Mouse (Mus musculus): Measurements from ENCODE around the gene Ube2v1. TPM values are rescaled to one million over a fixed set of nuclear protein-coding genes. Genes with fewer than 3 reads are reported as not detected.
A peak's percentile ranks its signal among the peaks of the same experiment; 100 is the strongest.

Gene Ube2v1
- total RNA-seq, 2 experiments from 2014 or later: 93.8 to 102 TPM

- intact Hi-C loops (cut with DNase I): no loop called here
- peak; percentile 75 to 81 for DNase-seq
These were observed 34.3 kb downstream of the Ube2v1 start for GRCm38 (mm10) chr2:167597492-167598186.

GRCm38 (mm10) chr2:167596726-167597491 is 35.0 kb downstream of the Ube2v1 start:
- no peak for DNase-seq
- intact Hi-C loops (cut with DNase I): no loop called here

DNA sequence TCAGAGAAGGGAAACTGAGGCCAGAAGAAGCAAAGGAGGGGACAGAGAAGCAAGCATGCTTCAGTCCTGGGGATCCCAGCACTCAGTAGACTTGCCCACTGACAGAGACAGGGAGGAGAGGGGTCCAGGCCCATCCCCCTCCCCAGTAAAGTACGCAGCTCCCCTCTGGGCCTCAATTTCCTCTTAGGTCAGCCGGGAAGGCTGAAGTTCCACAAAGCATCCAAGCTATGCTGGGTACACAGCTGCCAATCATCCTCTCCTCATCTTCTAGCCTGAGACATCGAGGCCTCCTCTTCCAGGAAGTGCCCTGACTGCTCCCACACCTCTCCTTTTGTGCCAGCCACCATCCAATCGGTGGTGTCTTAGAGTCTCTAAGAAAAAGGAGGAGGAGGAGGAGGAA is 35.6 kb downstream of the Ube2v1 start:
- intact Hi-C loops (cut with DNase I): no loop called here
- DNase-seq: no peak

DNA sequence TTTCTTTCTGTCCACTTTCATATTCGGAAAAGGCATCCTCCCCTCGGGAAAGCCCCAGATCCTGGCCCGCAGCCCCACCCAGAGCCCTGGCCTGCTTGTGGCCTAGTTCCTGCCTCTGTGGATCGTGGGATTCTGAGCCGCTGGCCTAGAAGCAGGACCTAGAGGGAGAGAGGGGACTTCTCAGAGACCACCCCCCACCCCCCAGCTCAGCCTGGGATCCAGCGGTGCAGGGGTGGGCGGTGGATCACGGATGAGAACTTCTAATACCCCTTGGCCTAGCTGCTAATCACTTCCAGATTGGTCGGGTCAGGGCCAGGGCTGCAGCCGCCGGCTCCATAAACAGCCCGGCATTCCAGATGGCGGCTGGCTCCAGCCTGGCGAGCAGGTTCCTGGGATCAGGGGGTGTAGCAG is 36.1 kb downstream of the Ube2v1 start:
- peak; percentile 72 to 73 for DNase-seq

GRCm38 (mm10) chr2:167594444-167594934 is 37.4 kb downstream of the Ube2v1 start:
- peak; percentile 92 to 95 for DNase-seq
- intact Hi-C loops (cut with DNase I): no loop called here

More for the DNA sequence above, 36.1 kb downstream of the Ube2v1 start:
- intact Hi-C loops (cut with DNase I): no loop called here

DNA sequence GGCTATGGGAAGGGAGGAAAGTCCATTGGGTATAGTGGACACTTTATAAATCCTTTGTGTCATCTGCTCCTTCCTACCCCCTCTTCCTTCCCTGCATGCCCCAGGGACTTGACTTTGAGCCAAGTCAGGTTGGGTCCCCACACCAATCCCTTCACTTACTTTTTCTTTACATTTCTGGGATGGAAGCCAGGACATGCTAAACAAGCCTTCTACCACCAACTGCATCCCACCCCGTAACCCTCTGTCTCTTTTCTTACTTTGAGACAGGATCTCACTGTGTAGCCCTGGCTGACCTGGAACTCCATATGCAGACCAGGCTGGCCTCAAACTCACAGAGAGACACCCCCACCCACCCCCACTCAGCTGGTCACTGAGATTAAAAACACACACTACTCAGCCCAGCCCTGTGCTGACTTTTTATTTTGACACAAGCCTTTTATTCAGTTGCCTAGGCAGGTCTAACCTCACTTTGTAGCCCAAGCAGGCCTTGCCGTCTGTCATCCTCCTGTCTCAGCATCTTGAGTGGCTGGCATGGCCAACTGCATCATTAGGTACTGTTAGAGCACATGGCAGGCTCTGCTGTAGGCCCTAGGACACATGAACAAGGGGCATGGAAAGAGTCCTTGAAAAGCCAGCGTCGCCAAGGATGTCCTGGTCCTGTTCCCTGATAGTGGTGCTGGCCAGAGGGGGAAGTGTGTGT is 38.2 kb downstream of the Ube2v1 start:
- no peak for DNase-seq
- intact Hi-C loops (cut with DNase I): no loop called here

- peak; percentile 64 to 68 for DNase-seq
- intact Hi-C loops (cut with DNase I): no loop called here
These were observed 42.9 kb downstream of the Ube2v1 start for GRCm38 (mm10) chr2:167588774-167589577.

DNA sequence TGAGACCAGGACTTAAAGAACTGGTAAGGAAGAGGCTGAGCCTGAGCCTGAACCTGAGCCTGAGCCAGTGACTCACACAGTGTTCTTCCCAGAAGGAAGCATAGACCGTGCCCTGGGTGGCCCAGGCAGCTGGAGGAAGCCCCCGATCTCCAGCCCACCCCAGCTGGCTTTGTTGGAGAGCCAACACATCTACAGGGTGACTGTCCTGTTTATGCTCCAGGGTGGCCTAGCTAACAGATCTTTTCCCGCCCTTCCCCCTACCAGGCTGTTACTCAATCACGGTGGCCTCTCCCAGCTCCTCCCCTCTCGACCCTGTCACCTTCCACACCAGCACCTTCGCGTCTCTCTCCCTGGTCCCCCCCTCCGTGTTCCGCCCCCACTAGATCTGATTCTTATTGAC is 44.9 kb downstream of the Ube2v1 start:
- no peak for DNase-seq

GRCm38 (mm10) chr2:167586041-167586440 is 45.9 kb downstream of the Ube2v1 start:
- intact Hi-C loops (cut with DNase I): no loop called here
- DNase-seq: peak; percentile 48 to 60

More for the DNA sequence above, 44.9 kb downstream of the Ube2v1 start:
- intact Hi-C loops (cut with DNase I): no loop called here

DNA sequence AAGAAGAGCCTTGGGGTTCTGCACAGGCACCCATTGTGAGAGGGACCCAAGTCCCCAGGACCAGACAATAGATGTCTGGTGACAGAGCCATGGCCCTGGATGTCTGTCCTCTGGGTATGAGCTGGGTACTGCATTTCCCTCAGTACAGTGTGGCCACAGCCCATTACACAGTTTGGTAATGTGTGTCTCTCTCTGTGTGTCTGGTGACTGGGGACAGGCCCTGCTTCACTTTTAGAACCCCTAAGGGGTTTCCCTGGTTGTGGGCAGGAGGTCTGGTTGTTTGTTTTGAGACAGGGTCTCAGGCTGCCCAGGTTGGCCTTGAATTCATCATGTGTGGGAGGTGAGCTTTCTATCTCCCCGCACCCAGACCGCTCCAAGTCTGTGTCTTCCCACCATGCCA is 46.6 kb downstream of the Ube2v1 start:
- intact Hi-C loops (cut with DNase I): no loop called here
- no peak for DNase-seq

DNA sequence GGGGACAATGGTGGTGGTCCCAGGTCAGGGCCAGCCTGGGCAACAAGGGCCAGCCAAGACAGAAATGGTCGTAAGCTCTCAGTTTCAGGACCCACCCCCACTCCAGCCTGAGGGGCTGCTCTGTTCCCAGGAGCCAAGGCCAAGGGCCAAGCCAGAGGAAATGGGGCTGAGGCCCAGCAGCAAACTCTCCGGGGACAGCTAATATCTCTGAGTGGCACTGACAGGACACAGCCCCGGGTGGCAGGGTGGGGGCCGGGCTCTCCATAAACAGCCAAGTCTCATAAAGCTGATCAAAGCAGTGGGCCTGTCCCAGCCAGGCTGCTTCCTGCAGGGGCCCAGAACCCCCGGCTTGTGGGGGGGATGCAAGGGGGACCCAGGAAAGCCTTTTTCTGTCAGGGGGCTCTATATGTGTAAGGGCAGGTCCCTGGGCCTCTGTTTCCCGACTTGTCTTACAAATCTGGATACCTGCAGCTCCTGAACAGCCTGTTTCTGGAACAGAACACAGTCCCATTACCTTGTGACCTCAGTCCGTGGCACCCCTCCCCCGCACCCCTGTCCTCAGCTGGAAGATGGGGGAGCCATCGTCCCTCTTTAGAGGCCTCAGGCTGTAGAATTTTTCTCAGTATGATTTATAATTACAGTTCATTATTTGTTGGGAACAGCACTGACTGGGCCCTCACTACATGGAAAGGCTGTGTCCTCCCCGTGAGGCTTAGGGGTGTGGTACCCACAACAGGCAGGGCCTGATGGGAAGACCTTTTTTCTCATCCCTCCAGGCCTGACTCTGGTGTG is 48.5 kb downstream of the Ube2v1 start:
- intact Hi-C loops (cut with DNase I): no loop called here
- DNase-seq: no peak

GRCm38 (mm10) chr2:167578521-167578920 is 53.4 kb downstream of the Ube2v1 start:
- no peak for DNase-seq
- intact Hi-C loops (cut with DNase I): no loop called here

GRCm38 (mm10) chr2:167577186-167577785 is 54.6 kb downstream of the Ube2v1 start:
- intact Hi-C loops (cut with DNase I): no loop called here
- no peak for DNase-seq

GRCm38 (mm10) chr2:167576121-167576620 is 55.7 kb downstream of the Ube2v1 start:
- DNase-seq: no peak
- intact Hi-C loops (cut with DNase I): no loop called here

- no peak for DNase-seq
- intact Hi-C loops (cut with DNase I): no loop called here
These were observed 56.3 kb downstream of the Ube2v1 start for GRCm38 (mm10) chr2:167575581-167575980.

DNA sequence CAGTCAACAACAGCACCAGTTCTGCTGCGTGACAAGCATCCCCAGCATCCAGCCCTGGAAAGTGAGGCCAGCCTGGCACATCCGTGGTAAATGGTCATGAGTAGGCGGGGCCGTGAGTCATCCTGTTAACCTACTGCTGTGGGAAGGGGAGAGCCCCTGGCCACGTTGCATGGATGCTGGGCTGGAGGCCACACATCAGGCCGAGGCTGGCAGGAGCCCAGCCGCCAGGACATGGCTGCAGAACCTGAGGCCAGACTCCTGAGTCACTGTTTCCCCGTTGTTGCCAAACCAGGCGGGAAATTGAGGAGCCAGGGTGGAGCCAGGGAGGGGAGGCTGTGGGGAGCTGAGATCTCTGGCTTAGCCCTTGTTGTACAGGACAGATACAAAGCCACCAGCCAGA is 57.1 kb downstream of the Ube2v1 start:
- intact Hi-C loops (cut with DNase I): no loop called here
- peak; percentile 75 to 79 for DNase-seq

GRCm38 (mm10) chr2:167571442-167572220 is 60.3 kb downstream of the Ube2v1 start:
- no peak for DNase-seq
- intact Hi-C loops (cut with DNase I): no loop called here

DNA sequence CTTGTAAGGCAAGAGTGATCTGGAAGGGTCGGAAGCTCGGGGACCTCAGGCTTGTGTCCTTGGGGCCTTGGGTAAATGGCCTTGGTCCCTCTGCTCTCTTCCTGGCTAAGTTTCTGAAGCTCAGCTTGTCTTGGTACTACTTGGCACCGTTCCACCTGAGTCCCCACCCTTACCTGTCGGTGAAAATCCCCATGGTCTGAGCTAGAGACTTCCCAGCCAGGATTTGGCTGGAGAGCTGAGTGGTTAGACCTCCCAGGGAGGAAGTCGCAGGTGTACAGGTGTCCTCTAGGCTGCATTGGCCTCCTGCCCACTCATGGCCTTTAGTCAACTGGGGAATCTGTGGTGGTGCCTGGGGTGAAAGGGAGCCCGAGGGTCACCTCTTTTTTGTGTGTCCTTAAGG is 61.1 kb downstream of the Ube2v1 start:
- no peak for DNase-seq
- intact Hi-C loops (cut with DNase I): no loop called here

Data from heart, postnatal 14 days (tissue).